Mouse (Mus musculus) CH12.LX (cell line): ENCODE data around the gene Ccm2l. TPM values are rescaled to one million over a fixed set of nuclear protein-coding genes. Genes with fewer than 3 reads are reported as not detected.

Experiments used
- DNase-seq: peaks from one replicate; pipeline ENCODE4 v3.0.0-alpha.2; 2013; ENCODE audit errors: extremely low read depth
- H3K27ac ChIP-seq: 2 replicates; pipeline ENCODE4 v1.5.1; 2012; ENCODE audit warnings: low read depth, mild to moderate bottlenecking, control low read depth, moderate library complexity; ENCODE audit not compliant: insufficient read depth
- H3K27me3 ChIP-seq: replicated peaks from 2 replicates; pipeline ENCODE3; 2012; ENCODE audit warnings: inconsistent platforms
- H3K36me3 ChIP-seq, 2 experiments: replicated peaks in 1 of 2; 2 replicates each; pipeline versions ENCODE3 to v1.6.1; 2012; ENCODE audit warnings: inconsistent platforms in 1 of 2, low read length in 1 of 2, mild to moderate bottlenecking in 1 of 2, mixed read lengths in 1 of 2, moderate library complexity in 1 of 2; ENCODE audit not compliant: control insufficient read depth in 1 of 2, insufficient read depth in 1 of 2
- H3K4me1 ChIP-seq, 2 experiments: 2 replicates each; pipeline ENCODE4 v1.6.1; 2012; ENCODE audit warnings: inconsistent platforms in 1 of 2, moderate library complexity in 1 of 2; ENCODE audit not compliant: insufficient read depth in 2 of 2, control insufficient read depth in 1 of 2
- H3K4me2 ChIP-seq: 2 replicates; pipeline ENCODE4 v1.6.1; 2012; ENCODE audit warnings: low read depth, mild to moderate bottlenecking, control low read depth; ENCODE audit not compliant: poor library complexity, insufficient read depth, severe bottlenecking
- H3K4me3 ChIP-seq, 3 experiments: fragments of 150-350 bp in 1 of 3; sonication (generic) in 1 of 3; replicated peaks in 1 of 3; 2 replicates each; pipeline versions ENCODE3 to v1.5.1; 2011 to 2012; ENCODE audit warnings: low read depth in 2 of 3, low read length in 2 of 3, mild to moderate bottlenecking in 2 of 3, moderate library complexity in 2 of 3, control low read depth in 1 of 3, improper control_type of control experiment in 1 of 3, inconsistent platforms in 1 of 3, mixed read lengths in 1 of 3; ENCODE audit not compliant: poor library complexity in 1 of 3
- H3K79me2 ChIP-seq: replicated peaks from 2 replicates; pipeline ENCODE4 v1.6.1; 2012; ENCODE audit warnings: mild to moderate bottlenecking, moderate library complexity; ENCODE audit not compliant: control insufficient read depth, poor library complexity, insufficient read depth, severe bottlenecking; ENCODE audit errors: extremely low read depth
- H3K9ac ChIP-seq: 2 replicates; pipeline ENCODE4 v1.6.1; 2012; ENCODE audit warnings: low read depth, mild to moderate bottlenecking, control low read depth, moderate library complexity; ENCODE audit not compliant: insufficient read depth
- H3K9me3 ChIP-seq: replicated peaks from 2 replicates; pipeline ENCODE3; 2012; ENCODE audit warnings: low read length, inconsistent platforms, mixed read lengths
- CHD1 ChIP-seq: IDR thresholded peaks from 2 replicates; pipeline ENCODE4 v1.6.1; 2012; ENCODE audit warnings: low read depth, low read length, improper control_type of control experiment, inconsistent platforms
- CHD2 ChIP-seq: IDR thresholded peaks from 2 replicates; pipeline ENCODE4 v1.6.1; 2011; ENCODE audit warnings: low read length, improper control_type of control experiment
- EP300 ChIP-seq: IDR thresholded peaks from 2 replicates; pipeline ENCODE4 v1.6.1; 2011; ENCODE audit warnings: low read length, improper control_type of control experiment
- GABPA ChIP-seq: IDR thresholded peaks from 2 replicates; pipeline ENCODE4 v1.6.1; 2012; ENCODE audit warnings: low read depth, low read length, improper control_type of control experiment, inconsistent platforms; ENCODE audit not compliant: insufficient replicate concordance
- IRF4 ChIP-seq: IDR thresholded peaks from 2 replicates; pipeline ENCODE4 v1.6.1; 2014; ENCODE audit warnings: low read depth, mild to moderate bottlenecking, inconsistent platforms, low read length, improper control_type of control experiment
- JUND ChIP-seq: conservative IDR thresholded peaks from 2 replicates; pipeline ENCODE4 v1.6.1; 2011; ENCODE audit warnings: low read depth, low read length, improper control_type of control experiment
- MAX ChIP-seq: IDR thresholded peaks from 2 replicates; pipeline ENCODE4 v1.6.1; 2011; ENCODE audit warnings: low read length, improper control_type of control experiment
- MAZ ChIP-seq: IDR thresholded peaks from 2 replicates; pipeline ENCODE4 v1.6.1; 2012; ENCODE audit warnings: low read depth, mild to moderate bottlenecking, inconsistent platforms, low read length, improper control_type of control experiment, moderate library complexity
- MEF2A ChIP-seq: IDR thresholded peaks from 2 replicates; pipeline ENCODE4 v1.6.1; 2014; ENCODE audit warnings: low read depth, mild to moderate bottlenecking, inconsistent platforms, low read length, improper control_type of control experiment, borderline replicate concordance
- MXI1 ChIP-seq: IDR thresholded peaks from 2 replicates; pipeline ENCODE4 v1.6.1; 2011; ENCODE audit warnings: mild to moderate bottlenecking, low read depth, low read length, improper control_type of control experiment
- MYC ChIP-seq: IDR thresholded peaks from 2 replicates; pipeline ENCODE4 v1.6.1; 2011; ENCODE audit warnings: low read depth, mild to moderate bottlenecking, improper control_type of control experiment, low read length
- NELFE ChIP-seq: IDR thresholded peaks from 2 replicates; pipeline ENCODE4 v1.6.1; 2011; ENCODE audit warnings: low read depth, low read length, improper control_type of control experiment
- PAX5 ChIP-seq: IDR thresholded peaks from 2 replicates; pipeline ENCODE4 v1.6.1; 2012; ENCODE audit warnings: low read length, inconsistent platforms, mixed read lengths
- POLR2A ChIP-seq: IDR thresholded peaks from 2 replicates; pipeline ENCODE4 v1.6.1; 2011; ENCODE audit warnings: low read depth, mild to moderate bottlenecking, improper control_type of control experiment, low read length
- RAD21 ChIP-seq: IDR thresholded peaks from 2 replicates; pipeline ENCODE4 v1.6.1; 2011; ENCODE audit warnings: low read depth, mild to moderate bottlenecking, low read length, improper control_type of control experiment, moderate library complexity
- TBP ChIP-seq: conservative IDR thresholded peaks from 2 replicates; pipeline ENCODE4 v1.6.1; 2011; ENCODE audit warnings: low read depth, low read length, improper control_type of control experiment
- UBTF ChIP-seq: IDR thresholded peaks from 2 replicates; pipeline ENCODE4 v1.6.1; 2012; ENCODE audit warnings: low read depth, mild to moderate bottlenecking, inconsistent platforms, low read length, improper control_type of control experiment, moderate library complexity
- USF1 ChIP-seq: IDR thresholded peaks from 2 replicates; pipeline ENCODE4 v1.6.1; 2014; ENCODE audit warnings: low read depth, mild to moderate bottlenecking, inconsistent platforms, low read length, improper control_type of control experiment
- ZC3H11A ChIP-seq: IDR thresholded peaks from 2 replicates; pipeline ENCODE4 v1.6.1; 2012; ENCODE audit warnings: low read depth, mild to moderate bottlenecking, inconsistent platforms, low read length, improper control_type of control experiment
- ZNF384 ChIP-seq: IDR thresholded peaks from 2 replicates; pipeline ENCODE4 v1.6.1; 2012; ENCODE audit warnings: low read depth, low read length, improper control_type of control experiment, inconsistent platforms
- dilution Hi-C: fragments of 300-500 bp; cut with MboI; formaldehyde crosslinking; loops from 2 replicates; pipeline ENCODE4 v1.14.3; 2020; ENCODE audit warnings: low sequenced_read_pairs; ENCODE audit not compliant: extremely low pct_unique_long_range_greater_than_20kb, extremely low pct_ligation_motif_present
- in situ Hi-C: fragments of 300-500 bp; cut with MboI; formaldehyde crosslinking; loops from 3 replicates; pipeline ENCODE4 v1.14.3; 2019; ENCODE audit warnings: low sequenced_read_pairs, low pct_ligation_motif_present, low pct_unique_long_range_greater_than_20kb, mixed read lengths
- polyA plus RNA-seq: library from polyadenylated mRNA; unstranded; fragments of >175 nt; gene quantifications from 2 replicates; pipeline ENCODE4 v1.2.1, GENCODE M21; 2012; ENCODE audit warnings: low read depth; ENCODE audit not compliant: insufficient read length
- total RNA-seq, 2 experiments: library from RNA; depleted of rRNA; stranded (reverse); fragments of 300-350 nt in 1 of 2; fragments of >200 nt in 1 of 2; gene quantifications; 2 replicates each; pipeline ENCODE4 v1.2.3; 2012 to 2014

Ccm2l gene
- total and polyA plus RNA-seq, 3 experiments: not detected

GRCm38 (mm10) chr2:153064190-153064970 lies 1.4 kb upstream of the Ccm2l start:
- Histone ChIP-seq H3K27me3 (peaks cover 88% of the 10 kb centered on the region), H3K79me2 (no peaks in the 10 kb centered on the region), H3K9me3 (no peaks in the 10 kb centered on the region), H3K4me1 (no peaks in the 10 kb centered on the region), H3K4me3 (no peak overlapping the region), H3K36me3 (no peaks in the 10 kb centered on the region), H3K27ac (no peak overlapping the region), H3K4me2 (no peak overlapping the region), H3K9ac (no peak overlapping the region)
- TF ChIP-seq PAX5: no peak
- no peak for TF ChIP-seq JUND
- no peak for TF ChIP-seq EP300
- TF ChIP-seq RAD21: no peak
- TF ChIP-seq CHD1: no peak
- TF ChIP-seq CHD2: no peak
- TF ChIP-seq MEF2A: no peak
- no peak for TF ChIP-seq IRF4
- no peak for TF ChIP-seq UBTF
- TF ChIP-seq ZC3H11A: no peak
- no peak for TF ChIP-seq MAZ
- TF ChIP-seq TBP: no peak
- TF ChIP-seq NELFE: no peak
- TF ChIP-seq MXI1: no peak
- no peak for TF ChIP-seq GABPA
- no peak for TF ChIP-seq MYC
- no peak for TF ChIP-seq USF1
- dilution Hi-C loops: no loop called here
- in situ Hi-C loops: no loop called here
- DNase-seq: no peak

- H3K9me3 ChIP-seq: no peaks in the 10 kb centered on the region
- TF ChIP-seq POLR2A: no peak
- no peak for TF ChIP-seq ZNF384
- no peak for TF ChIP-seq GABPA
- TF ChIP-seq MAX: no peak
- TF ChIP-seq, all 38 proteins: peak for 0
- no peak overlapping the region for H3K4me2 ChIP-seq
- H3K27me3 ChIP-seq: peaks cover 84% of the 10 kb centered on the region
- no peaks in the 10 kb centered on the region for H3K36me3 ChIP-seq
- no peaks in the 10 kb centered on the region for H3K4me1 ChIP-seq
- no peak overlapping the region for H3K9ac ChIP-seq
- H3K4me3 ChIP-seq: no peak overlapping the region
- DNase-seq: no peak
- no peaks in the 10 kb centered on the region for H3K79me2 ChIP-seq
- dilution Hi-C loops (no loop called here), in situ Hi-C loops (no loop called here)
- no peak overlapping the region for H3K27ac ChIP-seq
Measured at GRCm38 (mm10) chr2:153066991-153067390, 1.2 kb downstream of the Ccm2l start.
